Comparison of ENCODE assay signal across 8 mouse cellular contexts in the genomic region with DNA sequence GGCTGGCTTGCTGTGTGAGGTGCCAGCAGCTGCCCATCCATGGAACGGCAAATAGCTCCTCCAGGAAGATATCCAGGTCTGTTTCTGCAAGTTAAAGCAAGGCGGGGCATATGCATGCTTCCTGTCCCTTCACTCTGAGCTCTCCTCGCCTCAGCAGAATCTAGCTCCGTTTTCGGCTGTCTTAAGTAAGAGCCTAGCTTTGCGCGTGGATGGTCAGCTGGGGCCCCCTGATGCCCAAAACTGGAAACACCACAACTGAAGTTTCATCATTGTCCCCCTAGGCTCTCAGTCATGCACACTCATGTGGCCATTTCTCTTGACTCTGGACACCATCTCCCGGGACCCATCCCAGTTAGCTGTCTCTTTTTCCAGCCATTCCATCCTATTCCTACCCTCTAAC. TPM values are rescaled to one million over a fixed set of nuclear protein-coding genes. Genes with fewer than 3 reads are reported as not detected.
A peak's percentile ranks its signal among the peaks of the same experiment; 100 is the strongest.
DNase-seq lines count a peak whose midpoint lies in the region; ATAC-seq and TF ChIP-seq lines count a peak whose summit lies in the region.

No protein-coding gene starts in this region.

- H3K27ac ChIP-seq in heart, embryonic 10.5 days: no peak overlapping the region
- H3K27ac ChIP-seq in heart, embryonic 11.5 days (ENCODE audit: low read depth, low read length): no peak overlapping the region
- no peak overlapping the region for H3K27ac ChIP-seq in embryonic facial prominence, embryonic 14.5 days (replicated peaks; ENCODE audit: low read depth, low read length)
- no peak overlapping the region for H3K27ac ChIP-seq in kidney, adult 2 months (ENCODE audit: insufficient read depth, low read depth, low read length)
- no peak overlapping the region for H3K27ac ChIP-seq in liver, embryonic 12.5 days

- H3K4me3 ChIP-seq in heart, embryonic 10.5 days: no peak overlapping the region
- no peak overlapping the region for H3K4me3 ChIP-seq in heart, embryonic 11.5 days (ENCODE audit: low read depth, low read length)
- no peak overlapping the region for H3K4me3 ChIP-seq in embryonic facial prominence, embryonic 14.5 days (ENCODE audit: low read depth, low read length)
- H3K4me3 ChIP-seq in kidney, adult 2 months (ENCODE audit: insufficient read depth, low read depth, low read length): no peak overlapping the region
- no peak overlapping the region for H3K4me3 ChIP-seq in liver, embryonic 12.5 days

- no peak overlapping the region for H3K9ac ChIP-seq in heart, embryonic 11.5 days (ENCODE audit: low read depth, low read length)
- no peak overlapping the region for H3K9ac ChIP-seq in embryonic facial prominence, embryonic 14.5 days (ENCODE audit: low read depth, low read length)
- H3K9ac ChIP-seq in liver, embryonic 12.5 days: no peak overlapping the region

- POLR2A ChIA-PET in Patski (lab: Charles Lee): interaction anchor here (0.6 kb wide), 1 partner anchor 686 kb away, joined by 4 read pairs; no protein-coding TSS in a partner anchor

- no peak for TF ChIP-seq POLR2A in kidney, adult 2 months (IDR thresholded peaks at IDR 0.05; ENCODE audit: low read depth, low read length)

- TF ChIP-seq CTCF in Patski (IDR thresholded peaks at IDR 0.05): peak; percentile 68
- peak; percentile 62; the same call in 1 of the 2 replicates for TF ChIP-seq CTCF in kidney, adult 2 months (conservative IDR thresholded peaks at IDR 0.05; ENCODE audit: insufficient read depth, insufficient read length, low read depth, low read length)

- peak; percentile 82 for DNase-seq in heart, embryonic 10.5 days (ENCODE audit: low spot score)
- DNase-seq in Patski (ENCODE audit: low read depth, low spot score): no peak
- DNase-seq in embryonic facial prominence, embryonic 14.5 days (ENCODE audit: low spot score): peak; percentile 72
- DNase-seq in kidney, adult 2 months: peak; percentile 15
- DNase-seq in retina, embryonic 14.5 days (ENCODE audit: low spot score): peak; percentile 69
- DNase-seq in urinary bladder, adult 18-20 months (ENCODE audit: low spot score in 2 of 2): no peak

- no peak overlapping the region for H3K4me2 ChIP-seq in heart, embryonic 11.5 days
- no peak overlapping the region for H3K4me2 ChIP-seq in embryonic facial prominence, embryonic 14.5 days (ENCODE audit: low read depth, low read length)
- H3K4me2 ChIP-seq in liver, embryonic 12.5 days: no peak overlapping the region

- no peak for ATAC-seq in heart, embryonic 11.5 days (replicated peaks; ENCODE audit: insufficient number of reproducible peaks, low FRiP score, low TSS enrichment)
- no peak for ATAC-seq in Patski
- ATAC-seq in embryonic facial prominence, embryonic 14.5 days (ENCODE audit: low read depth): peak; percentile 70; the same call in 1 of the 2 replicates
- 0 out of 2 replicates have a peak, but pooled peaks have one; percentile 44 for ATAC-seq in liver, embryonic 12.5 days

- H3K4me1 ChIP-seq in heart, embryonic 10.5 days: peaks cover 4% of the 10 kb centered on the region; the same call in 1 of the 2 replicates
- H3K4me1 ChIP-seq in heart, embryonic 11.5 days (ENCODE audit: control insufficient read depth, insufficient read depth, low read length): no peaks in the 10 kb centered on the region
- no peaks in the 10 kb centered on the region for H3K4me1 ChIP-seq in embryonic facial prominence, embryonic 14.5 days (ENCODE audit: control insufficient read depth, insufficient read depth, low read length)
- H3K4me1 ChIP-seq in kidney, adult 2 months (ENCODE audit: control insufficient read depth, insufficient read depth, low read length): no peaks in the 10 kb centered on the region
- 0 out of 2 replicates have a peak, but pooled peaks cover 6% of the 10 kb centered on the region for H3K4me1 ChIP-seq in liver, embryonic 12.5 days

- 22% methylated on average over 8 of the region's 8 CpGs for WGBS in heart, embryonic 10.5 days
- WGBS in heart, embryonic 11.5 days (ENCODE audit: insufficient replicate concordance): 24% methylated on average over 8 of the region's 8 CpGs
- WGBS in embryonic facial prominence, embryonic 14.5 days: 30% methylated on average over 7 of the region's 8 CpGs
- 20% methylated on average over 8 of the region's 8 CpGs for WGBS in kidney, adult 2 months
- WGBS in liver, embryonic 12.5 days (ENCODE audit: insufficient replicate concordance): 53% methylated on average over 8 of the region's 8 CpGs

- H3K27me3 ChIP-seq in heart, embryonic 10.5 days (ENCODE audit: insufficient read depth, poor library complexity, severe bottlenecking): peaks cover 7% of the 10 kb centered on the region; the same call in 1 of the 2 replicates
- no peaks in the 10 kb centered on the region for H3K27me3 ChIP-seq in heart, embryonic 11.5 days (ENCODE audit: control insufficient read depth, insufficient read depth, low read length)
- no peaks in the 10 kb centered on the region for H3K27me3 ChIP-seq in Patski
- H3K27me3 ChIP-seq in embryonic facial prominence, embryonic 14.5 days (replicated peaks; ENCODE audit: control insufficient read depth, insufficient read depth, low read length): no peaks in the 10 kb centered on the region
- no peaks in the 10 kb centered on the region for H3K27me3 ChIP-seq in kidney, adult 2 months (replicated peaks; ENCODE audit: control insufficient read depth, insufficient read depth, low read length)
- no peaks in the 10 kb centered on the region for H3K27me3 ChIP-seq in liver, embryonic 12.5 days (replicated peaks)

- no peaks in the 10 kb centered on the region for H3K9me3 ChIP-seq in heart, embryonic 10.5 days
- no peaks in the 10 kb centered on the region for H3K9me3 ChIP-seq in heart, embryonic 11.5 days (replicated peaks; ENCODE audit: control insufficient read depth, low read length)
- no peaks in the 10 kb centered on the region for H3K9me3 ChIP-seq in embryonic facial prominence, embryonic 14.5 days (ENCODE audit: control insufficient read depth, low read length)
- H3K9me3 ChIP-seq in liver, embryonic 12.5 days (replicated peaks): no peaks in the 10 kb centered on the region

- CTCF ChIA-PET in Patski (lab: Charles Lee): interaction anchor here (0.9 to 2.8 kb wide), 6 partner anchors 173 to 274 kb away, joined by 3 to 16 read pairs (median 4); no protein-coding TSS in a partner anchor

- in situ Hi-C loops in Patski (cut with MboI; ENCODE audit: low pct_unique_long_range_greater_than_20kb): no loop called here

- H3K36me3 ChIP-seq in heart, embryonic 10.5 days: no peaks in the 10 kb centered on the region
- H3K36me3 ChIP-seq in heart, embryonic 11.5 days (ENCODE audit: control insufficient read depth, insufficient read depth, low read length): no peaks in the 10 kb centered on the region
- no peaks in the 10 kb centered on the region for H3K36me3 ChIP-seq in embryonic facial prominence, embryonic 14.5 days (ENCODE audit: control insufficient read depth, insufficient read depth, low read length)
- H3K36me3 ChIP-seq in kidney, adult 2 months (ENCODE audit: control insufficient read depth, insufficient read depth, low read length): no peaks in the 10 kb centered on the region
- H3K36me3 ChIP-seq in liver, embryonic 12.5 days: peaks cover 16% of the 10 kb centered on the region

RNA-seq across cellular contexts. Expression of gene Atg16l1, which starts 34.3 kb away (rescaled TPM):
- 32.1 and 33.5 TPM in 2 replicates for polyA plus RNA-seq in heart, embryonic 10.5 days (2016; fragmentation: Nextera tagmentation; extraction: Ambion mirVana)
- polyA plus RNA-seq in heart, embryonic 11.5 days (2014; fragmentation: Nextera tagmentation; extraction: Ambion mirVana): 25.1 and 30.5 TPM in 2 replicates
- 39.7 TPM for polyA plus RNA-seq in Patski (2021)
- 26.9 and 27.9 TPM in 2 replicates for polyA plus RNA-seq in embryonic facial prominence, embryonic 14.5 days (2014; fragmentation: Nextera tagmentation; extraction: Ambion mirVana)
- polyA plus RNA-seq in kidney, adult 2 months (2012; rRNA removed): 19.8 and 20.0 TPM in 2 replicates
- polyA plus RNA-seq in liver, embryonic 12.5 days (2016; fragmentation: Nextera tagmentation; extraction: Ambion mirVana): 19.5 and 21.9 TPM in 2 replicates

Comparison
In these comparisons a context has a peak if more than half of its experiments do, and no peak if none do; other contexts are left out.
1. DNase-seq: peak in heart, embryonic 10.5 days (single experiment), embryonic facial prominence, embryonic 14.5 days (single experiment), kidney, adult 2 months (single experiment) and retina, embryonic 14.5 days (single experiment); none in Patski (single experiment) and urinary bladder, adult 18-20 months (0 of 2).
2. ATAC-seq: peak in embryonic facial prominence, embryonic 14.5 days (single experiment) and liver, embryonic 12.5 days (single experiment); none in heart, embryonic 11.5 days (single experiment) and Patski (single experiment).